Mouse (Mus musculus): Measurements from ENCODE around the gene Mapk8ip2.

Mapk8ip2 gene

DNA sequence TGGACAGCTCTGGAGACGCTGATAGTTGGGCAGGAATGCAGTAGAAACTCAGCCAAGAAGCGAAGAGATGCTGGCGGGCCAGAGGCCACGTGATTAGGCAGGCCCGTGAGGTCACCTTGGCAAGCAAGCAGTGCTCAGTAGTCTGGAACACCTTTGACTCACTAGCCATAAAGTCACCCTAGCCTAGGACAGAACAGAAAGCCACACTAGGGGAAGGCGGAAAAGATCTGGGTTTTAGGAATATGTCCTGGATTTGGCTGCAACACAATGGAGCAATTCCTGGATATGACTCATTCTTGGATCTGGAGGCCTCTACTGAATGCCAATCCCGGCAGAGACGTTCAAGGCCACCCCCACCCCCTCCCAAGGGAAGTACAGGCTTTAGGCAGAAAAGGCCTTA is 26.9 kb downstream of the Mapk8ip2 start:
- DNase-seq (ENCODE audit: low read depth, low spot score) = peak; percentile 72

DNA sequence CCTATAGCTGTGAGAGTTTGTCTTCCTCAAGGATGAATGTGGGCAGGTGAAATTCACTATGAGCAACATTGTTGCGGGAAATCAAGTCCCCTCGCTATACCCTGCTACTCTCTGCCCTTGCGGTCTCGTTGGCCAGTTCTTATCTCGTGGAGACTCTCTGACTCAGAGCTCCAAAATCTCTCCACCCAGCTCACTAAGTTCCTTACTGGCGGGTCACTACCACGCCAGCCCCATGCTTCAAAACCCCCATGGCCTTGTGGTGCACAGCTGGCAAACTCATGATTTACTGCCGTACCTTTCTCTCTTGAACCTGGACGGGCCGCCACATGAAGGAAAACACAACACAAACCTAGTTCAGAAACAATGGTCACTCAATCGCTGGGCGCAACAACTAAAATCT is 34.5 kb downstream of the Mapk8ip2 start:
- no peak for DNase-seq (ENCODE audit: low read depth, low spot score)

- DNase-seq (ENCODE audit: low read depth, low spot score) = no peak
Measured at GRCm38 (mm10) chr15:89488611-89489117, 35.0 kb downstream of the Mapk8ip2 start.

GRCm38 (mm10) chr15:89494970-89495369 is 41.3 kb downstream of the Mapk8ip2 start:
- DNase-seq (ENCODE audit: low read depth, low spot score) = no peak

DNA sequence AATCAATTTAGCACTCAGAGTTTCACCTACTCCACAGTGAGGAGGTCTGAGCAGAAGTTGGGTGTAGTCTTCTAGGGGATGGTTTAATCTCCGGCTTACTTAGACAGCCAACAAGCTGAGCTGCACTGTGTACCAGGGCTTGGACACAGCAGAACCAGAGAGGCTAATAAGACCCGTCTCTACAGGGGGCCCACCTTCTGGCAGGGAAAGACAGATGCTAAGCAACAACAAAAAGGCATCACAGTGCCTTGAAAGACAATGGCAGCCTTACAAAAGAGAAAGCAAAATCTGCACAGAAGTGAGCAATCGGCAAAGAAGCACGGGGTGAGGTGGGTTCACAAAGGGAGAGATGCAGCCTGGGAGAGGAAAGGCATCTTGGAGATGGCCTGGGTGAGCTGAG is 42.4 kb downstream of the Mapk8ip2 start:
- no peak for DNase-seq (ENCODE audit: low read depth, low spot score)

- DNase-seq (ENCODE audit: low read depth, low spot score) = no peak
Measured at GRCm38 (mm10) chr15:89496841-89497240, 43.1 kb downstream of the Mapk8ip2 start.

DNA sequence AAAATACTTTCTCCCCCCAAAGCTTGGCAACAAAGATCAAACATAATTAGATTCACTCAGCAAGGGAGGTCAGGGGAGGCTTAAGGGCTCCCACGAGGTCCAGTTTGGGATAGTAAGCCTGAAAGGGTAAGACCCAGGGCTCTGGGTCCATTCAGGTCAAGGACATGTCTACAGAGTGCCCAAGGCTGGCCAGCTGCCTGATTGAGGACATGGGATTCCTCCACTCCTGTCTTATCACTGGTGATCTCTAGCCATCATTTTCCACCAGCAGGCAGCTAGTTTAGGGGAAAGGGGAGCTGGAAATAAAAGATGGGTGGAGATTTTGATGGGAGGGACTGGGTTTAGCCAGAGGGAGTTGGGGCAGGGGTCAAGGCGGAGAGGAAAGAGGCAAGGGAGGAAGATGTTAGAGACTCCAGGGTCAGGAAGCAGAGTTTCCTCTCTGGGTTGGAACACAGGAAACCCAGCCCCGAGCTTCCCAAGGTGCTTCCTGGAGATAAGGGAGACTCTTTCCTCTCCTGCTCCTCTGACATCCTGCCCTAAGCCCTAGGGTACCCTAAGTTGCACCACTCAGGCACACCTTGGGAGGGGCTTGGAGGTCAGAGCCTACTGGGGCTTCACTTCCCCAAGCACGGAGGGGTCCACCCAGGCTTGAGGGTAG is 43.8 kb downstream of the Mapk8ip2 start:
- peak; percentile 68 for DNase-seq (ENCODE audit: low read depth, low spot score)

- no peak for DNase-seq (ENCODE audit: low read depth, low spot score)
Measured at GRCm38 (mm10) chr15:89498049-89498960, 44.6 kb downstream of the Mapk8ip2 start.

GRCm38 (mm10) chr15:89498961-89499688 is 45.4 kb downstream of the Mapk8ip2 start, which contains the start of gene Shank3:
Gene Shank3 (plus strand): TSS chr15:89499623.
- DNase-seq (ENCODE audit: low read depth, low spot score) = no peak

DNA sequence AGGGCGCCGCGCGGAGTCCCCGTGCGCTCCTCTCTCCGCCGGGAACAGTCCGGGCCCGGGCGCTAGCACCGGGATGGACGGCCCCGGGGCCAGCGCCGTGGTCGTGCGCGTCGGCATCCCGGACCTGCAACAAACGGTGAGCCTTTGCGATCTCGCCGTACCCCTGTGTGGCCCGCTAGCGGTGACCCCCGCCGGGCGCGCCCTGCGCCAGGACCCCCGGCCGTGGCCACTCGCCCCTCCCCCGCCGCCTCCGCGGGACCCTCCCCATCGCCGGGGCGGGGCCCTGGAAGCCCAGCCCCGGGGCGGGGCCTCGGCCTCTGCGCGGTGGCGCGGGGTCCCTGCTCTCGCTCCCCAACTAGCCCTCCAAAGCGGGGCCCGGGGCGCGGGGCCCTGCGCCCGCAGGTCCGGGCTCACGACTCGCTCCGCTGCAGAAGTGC is 46.1 kb downstream of the Mapk8ip2 start:
- DNase-seq (ENCODE audit: low read depth, low spot score) = no peak

GRCm38 (mm10) chr15:89500221-89500791 is 46.6 kb downstream of the Mapk8ip2 start:
- no peak for DNase-seq (ENCODE audit: low read depth, low spot score)

- DNase-seq (ENCODE audit: low read depth, low spot score) = no peak
Measured at GRCm38 (mm10) chr15:89501321-89501720, 47.6 kb downstream of the Mapk8ip2 start.

DNA sequence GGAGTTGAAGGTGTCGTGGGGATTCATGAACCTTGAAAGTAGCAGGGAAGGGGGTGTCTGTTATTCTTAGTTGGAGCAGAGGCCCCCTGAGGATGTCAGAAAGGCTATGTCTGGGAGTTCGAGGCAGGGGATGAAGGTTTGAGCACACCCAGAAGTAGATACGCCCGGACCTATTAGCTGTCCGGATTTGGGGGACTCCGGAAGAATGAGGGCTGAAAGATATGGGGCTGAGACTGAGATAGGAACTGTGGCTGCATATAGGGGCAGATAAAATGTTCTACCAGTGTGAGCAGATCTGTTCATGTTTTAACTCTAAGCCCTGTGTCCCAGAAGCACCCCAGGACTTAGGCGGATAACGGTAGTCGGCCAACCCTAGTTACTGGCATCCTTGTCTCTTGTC is 51.1 kb downstream of the Mapk8ip2 start:
- DNase-seq (ENCODE audit: low read depth, low spot score) = no peak

- DNase-seq (ENCODE audit: low read depth, low spot score) = no peak
Measured at GRCm38 (mm10) chr15:89507751-89508150, 54.0 kb downstream of the Mapk8ip2 start.

DNA sequence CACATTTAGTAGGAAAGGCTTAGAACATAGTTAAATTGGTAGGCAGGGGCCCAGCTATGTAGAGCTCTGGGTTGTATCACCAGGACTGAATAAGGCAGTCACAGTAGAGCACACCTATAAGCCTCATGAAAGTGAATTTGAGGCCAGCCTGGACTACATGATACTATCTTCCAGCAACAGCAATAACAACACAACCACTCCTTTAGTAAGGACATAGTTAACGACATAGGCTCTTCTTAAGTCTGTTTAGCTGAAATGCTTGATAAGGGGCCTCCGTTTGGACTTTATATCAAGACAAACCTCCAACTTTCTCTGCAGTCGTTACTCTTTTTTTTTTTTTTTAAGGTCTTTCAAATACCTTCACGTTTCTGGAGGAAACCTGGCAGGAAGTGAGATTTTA is 59.0 kb downstream of the Mapk8ip2 start:
- DNase-seq (ENCODE audit: low read depth, low spot score) = no peak

Measured in skeletal muscle tissue, adult 2 months (tissue).